Mouse (Mus musculus) heart, embryonic 12.5 days (tissue): ENCODE measurements around the gene Cngb1. TPM values are rescaled to one million over a fixed set of nuclear protein-coding genes. Genes with fewer than 3 reads are reported as not detected.
A peak's percentile ranks its signal among the peaks of the same experiment; 100 is the strongest.

Experiments
- ATAC-seq: fragments of 200-750 bp; cut with Nextera tagmentation; 2 replicates; pipeline ENCODE4 v1.8.0; 2017; ENCODE audit warnings: moderate TSS enrichment, moderate library complexity; ENCODE audit not compliant: insufficient number of reproducible peaks, low FRiP score
- H3K27ac ChIP-seq: fragments of 300-500 bp; sonication (generic); 2 replicates; pipeline ENCODE4 v1.5.1; 2016; ENCODE audit warnings: mild to moderate bottlenecking, moderate library complexity; ENCODE audit not compliant: poor library complexity, severe bottlenecking
- H3K27me3 ChIP-seq: fragments of 300-500 bp; sonication (generic); replicated peaks from 2 replicates; pipeline ENCODE4 v1.6.1; 2016; ENCODE audit warnings: mild to moderate bottlenecking, moderate library complexity
- H3K36me3 ChIP-seq: fragments of 300-500 bp; sonication (generic); 2 replicates; pipeline ENCODE4 v1.6.1; 2016; ENCODE audit warnings: mild to moderate bottlenecking, moderate library complexity
- H3K4me1 ChIP-seq: fragments of 300-500 bp; sonication (generic); replicated peaks from 2 replicates; pipeline ENCODE4 v1.6.1; 2016; ENCODE audit warnings: mild to moderate bottlenecking
- H3K4me2 ChIP-seq: fragments of 300-500 bp; sonication (generic); 2 replicates; pipeline ENCODE4 v1.6.1; 2016; ENCODE audit warnings: mild to moderate bottlenecking, moderate library complexity
- H3K4me3 ChIP-seq: fragments of 300-500 bp; sonication (generic); 2 replicates; pipeline ENCODE4 v1.5.1; 2016; ENCODE audit warnings: mild to moderate bottlenecking
- H3K9ac ChIP-seq: fragments of 300-500 bp; sonication (generic); 2 replicates; pipeline ENCODE4 v1.6.1; 2016; ENCODE audit warnings: mild to moderate bottlenecking, moderate library complexity
- H3K9me3 ChIP-seq: fragments of 300-500 bp; sonication (generic); replicated peaks from 2 replicates; pipeline ENCODE4 v1.6.1; 2016; ENCODE audit warnings: mild to moderate bottlenecking, moderate library complexity
- WGBS: fragments of 180-500 bp; shearing (Covaris S2); methylation state at CpG from one replicate; pipeline ENCODE4 v1.1.7; 2016; 5-methylcytosine and 5-hydroxymethylcytosine counted together
- polyA plus RNA-seq: library from polyadenylated mRNA; unstranded; fragments of >200 nt; fragmentation: Nextera tagmentation; extraction: Ambion mirVana; gene quantifications from 2 replicates; pipeline ENCODE4 v1.2.1, GENCODE M21; 2016

Cngb1 gene
- polyA plus RNA-seq, 1 experiment from 2014 or later, result 0.26 TPM

DNA sequence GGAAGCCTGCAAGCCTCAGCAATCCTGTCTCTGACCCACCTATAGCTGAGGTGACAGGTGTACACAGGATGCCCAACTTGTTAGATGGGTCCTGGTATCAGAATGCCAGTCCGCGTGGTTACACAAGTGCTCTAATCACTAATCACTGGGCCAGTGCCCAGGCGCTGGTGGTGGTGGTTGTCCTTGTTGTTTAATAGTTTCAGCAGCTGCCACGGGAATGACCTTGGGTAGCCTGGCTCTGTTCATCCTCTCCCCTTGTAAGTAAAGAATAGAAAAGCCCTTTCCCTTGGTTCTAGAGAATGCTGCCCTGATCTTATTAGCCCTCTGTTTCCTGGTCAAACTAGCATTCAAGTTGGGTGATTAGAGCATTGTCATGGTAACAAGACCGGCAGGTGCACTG is 35.3 kb upstream of the Cngb1 start:
- 0 out of 2 replicates have a peak overlapping the region, but pooled peaks have one; percentile 32 for H3K9ac ChIP-seq
- H3K9me3 ChIP-seq, result no peaks in the 10 kb centered on the region
- no peak overlapping the region for H3K4me3 ChIP-seq
- no peaks in the 10 kb centered on the region for H3K27me3 ChIP-seq
- peaks cover 5% of the 10 kb centered on the region for H3K4me1 ChIP-seq
- 62% methylated on average over 5 of the region's 5 CpGs for WGBS
- no peak overlapping the region for H3K27ac ChIP-seq
- no peak overlapping the region for H3K4me2 ChIP-seq
- no peak for ATAC-seq
- peaks cover 87% of the 10 kb centered on the region for H3K36me3 ChIP-seq

DNA sequence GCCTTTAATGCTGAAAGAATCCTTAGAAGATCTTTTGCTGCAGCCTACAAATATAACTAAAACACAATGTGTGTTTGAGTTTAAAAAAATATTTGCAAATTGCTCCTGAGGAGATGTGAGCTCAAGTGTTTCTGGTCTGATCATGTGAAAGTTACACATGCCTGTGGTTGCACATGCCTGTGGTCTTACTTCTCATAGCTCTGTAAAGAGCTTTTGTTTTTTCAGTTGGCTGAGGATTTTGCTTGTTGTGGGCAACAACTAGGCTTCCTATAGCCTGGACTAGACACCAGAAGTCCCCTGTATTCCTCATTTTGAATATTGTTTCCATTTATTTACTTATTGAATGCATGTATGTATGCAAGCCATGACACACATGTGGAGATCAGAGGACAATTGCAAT is 30.0 kb upstream of the Cngb1 start:
- Histone ChIP-seq H3K4me1 (peaks cover 5% of the 10 kb centered on the region), H3K9me3 (no peaks in the 10 kb centered on the region), H3K4me2 (no peak overlapping the region), H3K27ac (no peak overlapping the region), H3K36me3 (peaks cover 67% of the 10 kb centered on the region), H3K4me3 (no peak overlapping the region), H3K9ac (no peak overlapping the region), H3K27me3 (no peaks in the 10 kb centered on the region)
- no peak for ATAC-seq

DNA sequence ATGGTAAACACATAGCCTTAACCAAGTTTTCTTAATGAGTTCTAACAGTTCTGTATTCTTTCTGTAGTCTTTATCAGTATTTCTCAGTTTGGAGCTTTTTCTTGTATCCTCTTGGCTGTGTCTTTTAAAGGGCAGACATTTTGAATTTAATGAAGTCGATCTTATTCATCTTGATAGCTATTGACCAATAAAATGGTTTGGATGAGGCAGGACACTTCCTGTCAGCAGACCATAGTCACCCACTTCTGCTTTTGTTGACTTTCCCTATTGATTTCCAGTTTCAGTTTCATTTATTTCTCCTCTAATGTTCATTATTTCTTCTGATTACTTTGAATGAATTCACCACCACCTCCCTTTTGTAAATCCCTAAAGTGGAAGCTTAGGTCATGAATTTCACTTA is 29.3 kb upstream of the Cngb1 start:
- Histone ChIP-seq H3K4me3 (no peak overlapping the region), H3K27ac (no peak overlapping the region), H3K9ac (no peak overlapping the region), H3K4me1 (peaks cover 5% of the 10 kb centered on the region), H3K9me3 (no peaks in the 10 kb centered on the region), H3K27me3 (no peaks in the 10 kb centered on the region), H3K4me2 (no peak overlapping the region), H3K36me3 (peaks cover 60% of the 10 kb centered on the region)
- no peak for ATAC-seq
- 85% methylated on average over 1 of the region's 1 CpGs for WGBS

DNA sequence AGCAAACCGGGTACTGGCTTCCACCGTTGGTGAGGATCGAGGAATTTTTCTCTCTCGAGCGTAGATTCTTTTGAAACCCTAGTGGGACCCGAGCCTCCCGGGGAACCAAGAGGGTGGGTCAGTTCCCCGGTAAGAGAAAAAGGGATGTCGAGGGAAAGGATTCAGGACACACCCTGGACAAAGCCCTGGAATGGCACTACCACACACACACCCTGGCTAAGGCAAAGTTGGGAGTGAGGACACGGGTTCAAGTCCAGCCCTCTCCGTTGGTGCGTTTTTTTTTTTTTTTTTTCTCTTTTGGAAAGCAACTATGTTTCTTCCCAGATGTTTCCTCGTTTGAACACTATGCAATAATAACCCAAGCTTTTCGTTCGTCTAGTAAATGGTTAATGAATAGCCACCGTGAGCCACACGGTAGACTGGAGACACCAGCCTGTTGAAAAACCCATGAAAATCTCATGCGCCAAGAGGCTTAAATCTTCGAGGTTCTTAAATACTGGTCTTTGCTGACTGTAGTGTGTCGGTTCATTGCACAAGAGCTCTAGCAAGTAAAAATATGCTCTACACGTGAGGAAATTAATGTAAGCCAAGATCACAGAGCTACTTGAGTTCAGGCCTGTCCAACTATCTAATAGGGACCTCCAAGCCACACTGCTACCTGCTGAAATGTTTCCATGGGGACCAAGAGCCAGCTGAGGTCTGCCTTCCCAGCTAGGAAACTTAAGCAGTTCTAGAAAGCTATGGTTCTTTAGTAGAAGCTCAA is 26.2 kb upstream of the Cngb1 start:
- 25% methylated on average over 21 of the region's 21 CpGs for WGBS
- H3K4me3 ChIP-seq, result peak overlapping the region; percentile 87
- H3K36me3 ChIP-seq, result peaks cover 53% of the 10 kb centered on the region
- peak overlapping the region; percentile 89 for H3K9ac ChIP-seq
- H3K4me1 ChIP-seq, result peaks cover 21% of the 10 kb centered on the region
- ATAC-seq, result no peak
- H3K27ac ChIP-seq, result peak overlapping the region; percentile 99
- H3K9me3 ChIP-seq, result no peaks in the 10 kb centered on the region
- H3K4me2 ChIP-seq, result peak overlapping the region; percentile 90
- H3K27me3 ChIP-seq, result no peaks in the 10 kb centered on the region

DNA sequence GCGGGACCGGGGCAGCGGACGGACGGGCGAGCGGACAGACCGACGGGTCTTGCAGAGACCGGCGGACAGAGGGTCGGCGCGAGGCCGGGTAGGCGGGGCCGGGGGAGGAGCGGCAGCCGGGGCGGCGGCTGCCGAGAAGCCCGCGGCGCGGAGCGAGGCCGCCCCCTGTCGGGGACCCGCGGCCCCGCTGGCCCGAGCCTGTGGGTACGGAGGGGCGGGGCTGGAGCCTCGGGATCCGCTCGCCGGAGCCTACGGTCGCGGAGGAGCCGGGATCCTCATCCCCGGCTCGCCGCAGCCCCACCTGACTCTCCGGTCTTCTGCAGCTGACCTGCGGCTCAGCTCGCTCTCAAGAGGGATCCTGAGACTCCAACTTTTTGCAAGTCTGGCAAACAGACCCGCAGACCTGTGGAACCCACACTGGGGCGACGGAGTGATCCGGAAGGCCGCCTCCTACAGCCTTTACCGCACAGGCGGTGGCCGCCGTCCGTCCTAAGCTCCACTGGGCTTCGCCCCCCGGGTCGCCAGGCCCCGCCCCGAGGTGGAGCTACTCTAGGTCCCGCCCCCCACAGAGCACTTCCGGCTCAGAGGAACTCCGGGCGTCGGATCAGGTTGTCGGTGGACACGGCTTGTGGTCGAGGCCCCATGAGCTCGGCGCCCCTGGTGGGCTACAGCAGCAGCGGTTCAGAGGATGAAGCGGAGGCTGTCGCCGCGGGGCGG is 25.5 kb upstream of the Cngb1 start, which contains the start of the genes Zfp319 and Usb1:
Gene Zfp319, minus strand, starts transcription at position 231 of the 717 bp plus-strand sequence.
Gene Usb1, plus strand, starts transcription at position 565 of the 717 bp plus-strand sequence.
- H3K4me2 ChIP-seq, result peak within 1 kb of the TSS; percentile 90
- H3K27me3 ChIP-seq, result no peaks in the 10 kb centered on the region
- peak within 1 kb of the TSS; percentile 89 for H3K9ac ChIP-seq
- H3K4me3 ChIP-seq, result peak within 1 kb of the TSS; percentile 87
- H3K4me1 ChIP-seq, result peaks cover 24% of the 10 kb centered on the region
- H3K27ac ChIP-seq, result peak within 1 kb of the TSS; percentile 99
- peak; percentile 96 for ATAC-seq
- under 1% methylated on average over 73 of the region's 80 CpGs for WGBS
- peaks cover 53% of the 10 kb centered on the region for H3K36me3 ChIP-seq
- no peaks in the 10 kb centered on the region for H3K9me3 ChIP-seq

DNA sequence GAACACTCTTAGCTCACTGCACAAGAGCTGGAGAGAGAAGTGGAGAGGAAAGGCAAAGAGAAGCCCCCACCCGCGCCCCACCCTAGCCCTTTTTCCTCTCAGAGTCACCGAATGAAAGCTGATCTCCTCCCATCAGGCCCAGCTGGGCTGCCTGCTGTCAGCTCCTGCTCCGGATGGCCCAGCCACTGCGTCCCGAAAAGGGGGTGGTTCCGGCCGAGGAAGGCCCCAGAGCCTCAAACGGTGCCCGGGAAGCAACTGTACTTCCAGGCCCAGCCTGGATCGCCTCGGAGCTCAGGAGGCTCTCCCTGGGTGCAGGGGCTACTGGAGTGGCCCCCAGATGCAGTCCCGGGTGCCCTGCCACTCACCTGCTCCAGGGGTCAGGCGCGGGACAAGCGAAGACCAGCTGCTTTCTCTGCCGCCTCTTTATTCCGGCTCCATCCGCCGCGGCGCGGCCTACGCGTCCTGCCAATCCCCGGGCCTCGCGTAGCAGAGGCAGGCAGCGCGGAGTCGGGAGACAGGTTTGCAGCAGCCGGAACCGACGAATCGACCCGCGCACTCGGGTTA is 24.9 kb upstream of the Cngb1 start:
- peaks cover 58% of the 10 kb centered on the region for H3K36me3 ChIP-seq
- peak; percentile 49 for ATAC-seq
- peak overlapping the region; percentile 87 for H3K4me3 ChIP-seq
- under 1% methylated on average over 38 of the region's 38 CpGs for WGBS
- no peaks in the 10 kb centered on the region for H3K9me3 ChIP-seq
- H3K4me1 ChIP-seq, result peaks cover 28% of the 10 kb centered on the region
- peak overlapping the region; percentile 99 for H3K27ac ChIP-seq
- peak overlapping the region; percentile 89 for H3K9ac ChIP-seq
- H3K27me3 ChIP-seq, result no peaks in the 10 kb centered on the region
- H3K4me2 ChIP-seq, result peak overlapping the region; percentile 90

DNA sequence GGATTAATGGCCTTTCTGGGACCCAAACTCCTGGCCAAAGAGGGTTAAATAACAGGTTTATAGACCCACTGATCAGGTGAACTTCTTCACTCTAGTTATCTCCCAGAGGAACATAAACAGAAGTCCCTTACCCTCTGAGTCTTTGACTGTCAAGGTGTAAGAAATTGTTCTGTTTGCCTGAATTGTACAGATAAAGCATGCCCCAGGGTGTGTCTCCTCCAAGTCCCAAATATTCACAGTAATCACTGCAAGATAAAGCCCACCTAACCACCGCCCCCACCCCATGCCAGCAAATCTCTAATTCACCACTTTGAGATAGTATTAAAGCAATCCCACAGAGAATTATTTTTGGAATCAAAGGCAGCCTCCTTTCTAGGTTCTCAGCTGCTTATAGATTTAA is 24.0 kb upstream of the Cngb1 start:
- 43% methylated on average over 1 of the region's 1 CpGs for WGBS
- peak overlapping the region; percentile 87 for H3K4me3 ChIP-seq

DNA sequence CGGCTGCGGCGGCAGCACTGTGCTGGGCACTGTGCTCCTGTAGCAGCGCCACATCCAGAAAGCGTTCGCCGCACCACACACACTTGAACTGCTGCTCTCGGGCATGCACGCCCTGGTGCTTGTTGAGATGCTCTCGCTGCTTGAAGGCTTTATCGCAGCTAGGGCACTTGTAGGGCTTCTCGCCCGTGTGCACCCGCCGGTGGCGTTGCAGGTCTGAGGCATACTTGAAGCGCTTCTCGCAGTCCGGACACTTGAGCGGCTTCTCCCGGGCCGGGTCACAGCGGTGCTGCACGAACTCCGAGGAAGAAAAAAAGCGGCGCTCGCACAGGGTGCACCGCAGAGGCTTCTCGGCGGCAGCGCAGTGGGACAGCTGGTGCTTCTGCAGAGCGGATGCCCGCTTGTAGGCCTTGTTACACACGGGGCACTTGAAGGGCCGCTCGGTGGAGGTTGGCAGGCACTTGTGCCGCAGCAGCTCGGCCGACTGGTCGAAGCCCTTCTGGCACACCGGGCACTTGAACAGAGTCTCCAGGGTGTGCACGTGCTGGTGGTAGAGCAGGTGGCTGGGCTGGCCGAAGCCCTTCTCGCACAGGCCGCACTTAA is 21.6 kb upstream of the Cngb1 start:
- peaks cover 56% of the 10 kb centered on the region for H3K36me3 ChIP-seq

More for the DNA sequence above, 24.0 kb upstream of the Cngb1 start:
- Histone ChIP-seq H3K36me3 (peaks cover 62% of the 10 kb centered on the region), H3K9ac (peak overlapping the region; percentile 89), H3K4me1 (peaks cover 34% of the 10 kb centered on the region), H3K9me3 (no peaks in the 10 kb centered on the region), H3K4me2 (peak overlapping the region; percentile 90), H3K27ac (no peak overlapping the region), H3K27me3 (no peaks in the 10 kb centered on the region)
- no peak for ATAC-seq

DNA sequence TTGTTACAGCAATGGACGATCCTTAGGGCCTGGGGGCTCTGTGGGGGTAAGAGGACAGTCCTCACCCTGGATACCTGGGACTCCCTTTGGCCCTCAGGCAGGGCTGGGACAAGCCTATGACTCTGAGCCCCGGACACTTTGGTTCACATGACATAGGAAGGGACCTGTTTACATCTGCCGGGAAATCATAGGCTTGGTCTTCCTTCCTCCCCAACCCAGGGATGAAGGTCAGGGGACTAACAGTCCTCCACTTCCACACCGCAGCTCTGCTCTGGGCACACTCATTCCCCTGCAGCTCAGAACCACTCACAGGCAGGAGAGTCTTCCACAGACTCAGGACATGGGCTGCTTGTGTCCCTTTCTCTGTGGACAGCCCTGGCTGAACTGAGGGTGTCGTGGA is 20.4 kb upstream of the Cngb1 start:
- Histone ChIP-seq H3K9me3 (no peaks in the 10 kb centered on the region), H3K4me3 (no peak overlapping the region), H3K36me3 (peaks cover 56% of the 10 kb centered on the region), H3K27ac (no peak overlapping the region), H3K4me1 (peaks cover 52% of the 10 kb centered on the region), H3K4me2 (no peak overlapping the region), H3K27me3 (no peaks in the 10 kb centered on the region), H3K9ac (no peak overlapping the region)
- WGBS, result 87% methylated on average over 5 of the region's 5 CpGs
- no peak for ATAC-seq

More for the DNA sequence above, 21.6 kb upstream of the Cngb1 start:
- H3K4me2 ChIP-seq, result no peak overlapping the region
- no peak overlapping the region for H3K27ac ChIP-seq
- ATAC-seq, result no peak
- no peak overlapping the region for H3K9ac ChIP-seq
- peaks cover 49% of the 10 kb centered on the region for H3K4me1 ChIP-seq
- 81% methylated on average over 46 of the region's 46 CpGs for WGBS
- no peaks in the 10 kb centered on the region for H3K9me3 ChIP-seq
- H3K4me3 ChIP-seq, result no peak overlapping the region
- H3K27me3 ChIP-seq, result no peaks in the 10 kb centered on the region

DNA sequence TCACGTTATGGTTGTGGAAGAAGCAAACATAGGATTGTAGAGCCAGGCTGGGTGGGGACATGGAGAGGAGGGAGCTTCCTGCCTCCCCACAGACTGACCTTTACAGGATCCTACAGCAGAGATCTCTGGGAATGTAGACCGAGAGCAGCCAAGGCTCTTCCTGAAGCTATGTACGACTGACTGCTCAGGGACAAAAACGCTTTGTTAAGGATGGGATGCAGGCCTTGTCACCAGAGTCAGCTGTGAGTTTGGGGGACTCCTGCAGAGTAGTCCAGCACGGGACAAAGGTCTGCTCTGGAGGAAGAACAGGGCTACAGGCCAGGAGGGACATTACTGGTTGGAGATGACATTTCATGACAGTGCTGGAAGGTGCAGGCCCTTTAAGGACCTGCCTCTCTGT is 18.3 kb upstream of the Cngb1 start:
- peaks cover 58% of the 10 kb centered on the region for H3K4me1 ChIP-seq
- ATAC-seq, result no peak
- H3K4me3 ChIP-seq, result no peak overlapping the region
- peaks cover 4% of the 10 kb centered on the region for H3K27me3 ChIP-seq
- no peak overlapping the region for H3K9ac ChIP-seq
- no peak overlapping the region for H3K4me2 ChIP-seq
- H3K27ac ChIP-seq, result no peak overlapping the region
- WGBS, result 58% methylated on average over 5 of the region's 5 CpGs
- H3K9me3 ChIP-seq, result no peaks in the 10 kb centered on the region
- peaks cover 54% of the 10 kb centered on the region for H3K36me3 ChIP-seq

DNA sequence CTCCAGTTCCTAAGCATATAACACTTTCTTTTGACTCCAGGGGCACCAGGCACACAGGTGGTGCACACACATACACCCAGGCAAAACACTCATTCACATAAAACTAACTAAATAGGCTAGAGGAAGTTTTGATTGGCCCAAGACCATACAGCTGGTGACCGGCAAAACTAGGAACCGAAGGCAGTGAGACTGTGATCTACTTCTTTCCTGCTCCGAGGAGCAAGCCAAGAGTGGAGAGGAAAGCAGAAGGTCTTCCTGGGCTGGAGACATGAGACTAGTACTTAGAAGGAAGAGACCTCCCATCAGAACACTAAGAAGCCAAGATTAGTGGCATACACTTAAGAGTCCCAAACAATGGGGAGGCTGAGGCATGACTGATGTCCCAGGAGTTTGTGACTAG is 16.8 kb upstream of the Cngb1 start:
- peaks cover 40% of the 10 kb centered on the region for H3K36me3 ChIP-seq
- 71% methylated on average over 3 of the region's 3 CpGs for WGBS
- no peak overlapping the region for H3K27ac ChIP-seq
- peaks cover 11% of the 10 kb centered on the region for H3K27me3 ChIP-seq
- no peak overlapping the region for H3K9ac ChIP-seq
- no peak overlapping the region for H3K4me3 ChIP-seq
- 0 out of 2 replicates have a peak, but pooled peaks cover under 1% of the 10 kb centered on the region for H3K9me3 ChIP-seq
- ATAC-seq, result no peak
- no peak overlapping the region for H3K4me2 ChIP-seq
- H3K4me1 ChIP-seq, result peaks cover 54% of the 10 kb centered on the region
